Comparison of ENCODE assay signal across 20 mouse cellular contexts in the genomic region with DNA sequence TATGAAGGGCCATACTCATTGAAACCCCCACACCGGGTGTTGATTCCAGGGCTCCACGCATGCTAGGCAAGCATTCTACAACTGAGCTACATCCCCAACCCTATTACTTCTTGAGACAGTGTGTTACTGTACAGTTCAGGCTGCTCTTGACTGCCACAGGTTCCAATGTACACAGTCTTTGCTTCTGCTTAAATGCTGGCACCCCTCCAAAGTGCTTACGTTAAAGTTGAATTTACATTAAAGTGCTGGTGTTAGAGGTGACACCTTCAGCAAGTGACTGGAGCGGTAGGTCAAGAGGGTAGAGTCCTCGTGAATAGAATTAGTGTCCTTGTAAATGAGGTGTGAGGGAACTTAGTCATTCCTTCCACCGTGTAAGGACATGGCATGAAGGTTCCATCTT.
"Had no signal": no experiment of that assay in that cellular context is flagged by ENCODE, and none has a peak within 500 bp of the region (broad histone marks: within the 10 kb centered on the region; RNA-seq: fewer than 3 reads in every experiment).

No protein-coding gene starts in this region.

- H3K36me3 ChIP-seq: liver, embryonic 12.5 days; lung, embryonic 15.5 days; midbrain, embryonic 10.5 days; midbrain, embryonic 13.5 days; neural tube, embryonic 13.5 days; neural tube, embryonic 15.5 days had no signal

- H3K4me3 ChIP-seq: liver, embryonic 12.5 days; lung, embryonic 15.5 days; midbrain, embryonic 10.5 days; midbrain, embryonic 13.5 days; myocyte; neural tube, embryonic 13.5 days; neural tube, embryonic 15.5 days had no signal

- H3K27ac ChIP-seq: liver, embryonic 12.5 days; liver, embryonic 14.5 days; lung, embryonic 15.5 days; midbrain, embryonic 10.5 days; midbrain, embryonic 13.5 days; neural tube, embryonic 13.5 days; neural tube, embryonic 15.5 days had no signal

- DNase-seq: lung, adult 18-20 months; lung, postnatal 10 days; lung, postnatal 4 days; retina, postnatal 1 day; right cerebral cortex, adult 18-20 months; right cerebral cortex, postnatal 25 days; right cerebral cortex, postnatal 4 days; spleen, adult 18-20 months; thymus, adult 18-20 months; thymus, postnatal 25 days; thymus, postnatal 4 days had no signal

- H3K9ac ChIP-seq: liver, embryonic 12.5 days; liver, embryonic 14.5 days; lung, embryonic 15.5 days; midbrain, embryonic 13.5 days; neural tube, embryonic 13.5 days; neural tube, embryonic 15.5 days had no signal

- H3K4me1 ChIP-seq: liver, embryonic 12.5 days had no signal

- H3K9me3 ChIP-seq: liver, embryonic 12.5 days; lung, embryonic 15.5 days; midbrain, embryonic 10.5 days; midbrain, embryonic 13.5 days; neural tube, embryonic 13.5 days; neural tube, embryonic 15.5 days had no signal

- H3K4me2 ChIP-seq: liver, embryonic 12.5 days; lung, embryonic 15.5 days; midbrain, embryonic 13.5 days; neural tube, embryonic 13.5 days; neural tube, embryonic 15.5 days had no signal

- ATAC-seq: liver, embryonic 12.5 days; midbrain, embryonic 13.5 days; midbrain, embryonic 16.5 days had no signal

- H3K27me3 ChIP-seq: lung, embryonic 15.5 days; midbrain, embryonic 13.5 days; neural tube, embryonic 13.5 days; neural tube, embryonic 15.5 days had no signal
